Mouse (Mus musculus): ENCODE results near the gene Acsl3. TPM values are rescaled to one million over a fixed set of nuclear protein-coding genes. Genes with fewer than 3 reads are reported as not detected.

Acsl3 gene
- total and polyA plus RNA-seq, 2 experiments from 2014 or later = 47.5 to 117 TPM

- Histone ChIP-seq H3K27me3 (ENCODE audit: control insufficient read depth, insufficient read depth, low read length) (no peaks in the 10 kb centered on the region), H3K36me3 (replicated peaks; ENCODE audit: control insufficient read depth, insufficient read depth, low read length) (0 out of 2 replicates have a peak, but pooled peaks cover 6% of the 10 kb centered on the region), H3K4me1 (ENCODE audit: control insufficient read depth, insufficient read depth) (no peaks in the 10 kb centered on the region), H3K27ac (ENCODE audit: low read depth) (no peak overlapping the region), H3K9ac (replicated peaks; ENCODE audit: low read depth, low read length) (no peak overlapping the region), H3K4me2 (ENCODE audit: low read depth, low read length) (no peak overlapping the region), H3K9me3 (replicated peaks; ENCODE audit: control insufficient read depth, low read length) (no peaks in the 10 kb centered on the region), H3K4me3 (ENCODE audit: low read depth, low read length) (no peak overlapping the region)
- WGBS = 75% methylated on average over 5 of the region's 5 CpGs
- ATAC-seq (ENCODE audit: insufficient read depth, low read depth) = no peak
- no peak for TF ChIP-seq EP300 (IDR thresholded peaks at IDR 0.05; ENCODE audit: low read depth)
- no peak for TF ChIP-seq CTCF (IDR thresholded peaks at IDR 0.05; ENCODE audit: low read depth)
- DNase-seq (ENCODE audit: low spot score) = no peak
Observed at GRCm38 (mm10) chr1:78710613-78711329, 53.1 kb downstream of the Acsl3 start.

- no peak overlapping the region for H3K4me2 ChIP-seq (ENCODE audit: low read depth, low read length)
- WGBS = 14% methylated on average over 17 of the region's 17 CpGs
- no peaks in the 10 kb centered on the region for H3K9me3 ChIP-seq (replicated peaks; ENCODE audit: control insufficient read depth, low read length)
- DNase-seq (ENCODE audit: low spot score) (peak; percentile 81), ATAC-seq (ENCODE audit: insufficient read depth, low read depth) (peak; percentile 55)
- no peaks in the 10 kb centered on the region; the same call in 1 of the 2 replicates for H3K4me1 ChIP-seq (ENCODE audit: control insufficient read depth, insufficient read depth)
- no peak overlapping the region for H3K27ac ChIP-seq (ENCODE audit: low read depth)
- no peak overlapping the region for H3K4me3 ChIP-seq (ENCODE audit: low read depth, low read length)
- H3K9ac ChIP-seq (replicated peaks; ENCODE audit: low read depth, low read length) = no peak overlapping the region
- no peak for TF ChIP-seq EP300 (IDR thresholded peaks at IDR 0.05; ENCODE audit: low read depth)
- TF ChIP-seq CTCF (IDR thresholded peaks at IDR 0.05; ENCODE audit: low read depth) = peak; percentile 95
- H3K27me3 ChIP-seq (ENCODE audit: control insufficient read depth, insufficient read depth, low read length) = no peaks in the 10 kb centered on the region
- H3K36me3 ChIP-seq (replicated peaks; ENCODE audit: control insufficient read depth, insufficient read depth, low read length) = no peaks in the 10 kb centered on the region
Observed at GRCm38 (mm10) chr1:78724458-78725190, 67.0 kb downstream of the Acsl3 start.

DNA sequence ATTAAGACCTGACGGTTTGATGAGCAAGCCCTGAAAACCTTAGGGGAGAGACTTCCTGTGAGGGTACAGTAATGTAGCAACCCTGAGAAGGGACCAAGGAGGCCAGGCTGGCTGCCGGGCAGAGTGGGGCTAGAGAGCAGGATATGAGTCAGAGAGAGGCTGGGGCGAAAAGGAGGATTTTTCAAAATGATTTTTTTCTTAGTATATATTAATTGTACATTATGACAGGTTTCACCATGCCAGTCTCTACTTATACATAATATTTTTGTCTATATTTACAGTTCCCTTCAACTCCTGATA lies 67.5 kb downstream of the Acsl3 start:
- H3K4me3 ChIP-seq (ENCODE audit: low read depth, low read length) = no peak overlapping the region
- H3K4me1 ChIP-seq (ENCODE audit: control insufficient read depth, insufficient read depth) = no peaks in the 10 kb centered on the region; the same call in 1 of the 2 replicates
- no peak overlapping the region for H3K9ac ChIP-seq (replicated peaks; ENCODE audit: low read depth, low read length)
- no peak for ATAC-seq (ENCODE audit: insufficient read depth, low read depth)
- H3K4me2 ChIP-seq (ENCODE audit: low read depth, low read length) = no peak overlapping the region
- no peak overlapping the region for H3K27ac ChIP-seq (ENCODE audit: low read depth)
- WGBS = 53% methylated on average over 3 of the region's 3 CpGs
- no peak for DNase-seq (ENCODE audit: low spot score)
- H3K36me3 ChIP-seq (replicated peaks; ENCODE audit: control insufficient read depth, insufficient read depth, low read length) = no peaks in the 10 kb centered on the region
- H3K27me3 ChIP-seq (ENCODE audit: control insufficient read depth, insufficient read depth, low read length) = no peaks in the 10 kb centered on the region
- TF ChIP-seq EP300 (IDR thresholded peaks at IDR 0.05; ENCODE audit: low read depth) (no peak), CTCF (IDR thresholded peaks at IDR 0.05; ENCODE audit: low read depth) (no peak)
- no peaks in the 10 kb centered on the region for H3K9me3 ChIP-seq (replicated peaks; ENCODE audit: control insufficient read depth, low read length)

- no peak overlapping the region for H3K9ac ChIP-seq (replicated peaks; ENCODE audit: low read depth, low read length)
- H3K27ac ChIP-seq (ENCODE audit: low read depth) = no peak overlapping the region
- H3K9me3 ChIP-seq (replicated peaks; ENCODE audit: control insufficient read depth, low read length) = no peaks in the 10 kb centered on the region
- no peaks in the 10 kb centered on the region; the same call in 1 of the 2 replicates for H3K4me1 ChIP-seq (ENCODE audit: control insufficient read depth, insufficient read depth)
- H3K4me2 ChIP-seq (ENCODE audit: low read depth, low read length) = no peak overlapping the region
- H3K27me3 ChIP-seq (ENCODE audit: control insufficient read depth, insufficient read depth, low read length) = no peaks in the 10 kb centered on the region
- TF ChIP-seq CTCF (IDR thresholded peaks at IDR 0.05; ENCODE audit: low read depth) (peak; percentile 44), EP300 (IDR thresholded peaks at IDR 0.05; ENCODE audit: low read depth) (no peak)
- no peak overlapping the region for H3K4me3 ChIP-seq (ENCODE audit: low read depth, low read length)
- WGBS = 40% methylated on average over 6 of the region's 6 CpGs
- DNase-seq (ENCODE audit: low spot score) (peak; percentile 31), ATAC-seq (ENCODE audit: insufficient read depth, low read depth) (no peak; the same call in 1 of the 2 replicates)
- H3K36me3 ChIP-seq (replicated peaks; ENCODE audit: control insufficient read depth, insufficient read depth, low read length) = no peaks in the 10 kb centered on the region
Observed at GRCm38 (mm10) chr1:78725617-78726223, 68.1 kb downstream of the Acsl3 start.

DNA sequence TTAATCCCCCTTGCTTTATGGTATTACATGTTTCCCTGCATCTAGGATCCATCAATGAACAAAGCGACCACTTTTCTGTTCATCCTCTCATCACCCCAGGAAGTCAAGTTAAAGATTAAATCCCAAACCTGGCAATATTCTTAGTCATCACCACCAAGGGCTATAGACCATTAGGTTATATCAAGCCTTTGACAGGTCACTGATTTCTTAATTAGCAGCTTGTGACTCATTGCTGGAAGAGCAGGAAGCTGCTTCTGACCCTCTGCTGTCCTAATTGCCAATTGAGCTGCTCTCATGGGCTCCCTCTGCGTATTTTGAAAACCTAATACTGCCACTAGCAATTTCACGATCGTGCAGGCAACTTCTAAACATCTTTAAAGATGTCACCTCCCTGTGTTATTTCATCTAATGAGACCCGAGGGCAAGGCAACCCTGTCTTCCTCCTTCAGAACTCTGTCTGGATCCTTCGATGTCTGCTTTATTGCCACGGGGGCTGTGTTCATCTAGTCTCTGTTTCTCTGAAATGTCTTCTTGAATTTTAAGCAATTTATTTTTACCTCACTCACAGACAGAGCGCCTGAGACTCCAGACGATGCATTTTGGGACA lies 72.6 kb downstream of the Acsl3 start:
- Histone ChIP-seq H3K36me3 (replicated peaks; ENCODE audit: control insufficient read depth, insufficient read depth, low read length) (no peaks in the 10 kb centered on the region), H3K27ac (ENCODE audit: low read depth) (no peak overlapping the region), H3K4me3 (ENCODE audit: low read depth, low read length) (no peak overlapping the region), H3K4me1 (ENCODE audit: control insufficient read depth, insufficient read depth) (no peaks in the 10 kb centered on the region; the same call in 1 of the 2 replicates), H3K27me3 (ENCODE audit: control insufficient read depth, insufficient read depth, low read length) (no peaks in the 10 kb centered on the region), H3K9me3 (replicated peaks; ENCODE audit: control insufficient read depth, low read length) (0 out of 2 replicates have a peak, but pooled peaks cover 4% of the 10 kb centered on the region), H3K4me2 (ENCODE audit: low read depth, low read length) (no peak overlapping the region), H3K9ac (replicated peaks; ENCODE audit: low read depth, low read length) (no peak overlapping the region)
- DNase-seq (ENCODE audit: low spot score) (no peak), ATAC-seq (ENCODE audit: insufficient read depth, low read depth) (no peak)
- WGBS = 79% methylated on average over 9 of the region's 9 CpGs
- no peak for TF ChIP-seq CTCF (IDR thresholded peaks at IDR 0.05; ENCODE audit: low read depth)
- no peak for TF ChIP-seq EP300 (IDR thresholded peaks at IDR 0.05; ENCODE audit: low read depth)
